Mouse (Mus musculus) heart, postnatal 25 days (tissue): ENCODE results near the gene Was. TPM values are rescaled to one million over a fixed set of nuclear protein-coding genes. Genes with fewer than 3 reads are reported as not detected.
A peak's percentile ranks its signal among the peaks of the same experiment; 100 is the strongest.
"Not testable (repeated sequence)": the region's sequence is repeated elsewhere in the genome, so short reads cannot be mapped to it uniquely, and the experiment has no call there.

Source experiments
- DNase-seq: peaks from one replicate; pipeline ENCODE4 v3.0.0; 2022; ENCODE audit warnings: low spot score
- intact Hi-C: fragments of 180-260 bp; cut with DNase I; formaldehyde crosslinking; loops from one replicate; pipeline ENCODE4 v1.15.1; 2025
- total RNA-seq, 2 experiments: library from RNA; stranded (reverse); gene quantifications; 2 replicates each; pipeline ENCODE4 v1.2.3; 2021

The Was gene
- total RNA-seq, 2 experiments from 2014 or later = 1.8 to 2.3 TPM

DNA sequence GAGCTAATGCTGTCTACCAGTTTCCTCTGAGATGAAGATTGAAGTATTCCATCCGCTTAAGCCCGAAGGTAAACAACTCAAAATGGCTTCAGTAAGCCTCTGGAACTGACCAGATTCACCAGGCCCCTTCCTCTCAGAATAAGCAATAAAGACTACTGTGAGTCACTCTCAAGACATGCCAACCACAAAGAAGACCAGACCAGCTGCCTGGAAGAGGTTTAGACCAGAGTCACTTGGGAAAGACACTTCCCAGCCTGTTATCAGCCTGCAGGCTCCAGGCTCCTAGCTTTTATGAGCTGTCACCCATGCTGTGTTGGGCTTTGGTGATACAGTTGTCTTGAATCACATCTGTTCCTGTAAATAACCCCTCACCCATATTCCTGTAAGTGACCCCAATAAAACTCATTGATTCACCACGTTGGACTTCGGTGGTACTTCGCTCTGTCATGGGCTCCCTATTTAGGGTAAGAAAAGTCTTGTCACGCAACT, 5.5 kb downstream of the Was start:
- no peak for DNase-seq
- intact Hi-C loops = no loop called here

GRCm38 (mm10) chrX:8075104-8075503, 15.2 kb downstream of the Was start:
- DNase-seq = no peak
- intact Hi-C loops = loop anchor here (10.0 kb wide), 2 partner anchors 170 to 180 kb away; partner anchors contain the start of genes Pqbp1 and Timm17b

- intact Hi-C loops = loop anchor here (10.0 kb wide), 2 partner anchors 170 to 180 kb away; partner anchors contain the start of genes Pqbp1 and Timm17b
- DNase-seq = peak; percentile 93
Observed at GRCm38 (mm10) chrX:8074430-8075014, 15.8 kb downstream of the Was start, which contains the start of gene Suv39h1. TSS of gene Suv39h1 (minus strand) at chrX:8074760.

DNA sequence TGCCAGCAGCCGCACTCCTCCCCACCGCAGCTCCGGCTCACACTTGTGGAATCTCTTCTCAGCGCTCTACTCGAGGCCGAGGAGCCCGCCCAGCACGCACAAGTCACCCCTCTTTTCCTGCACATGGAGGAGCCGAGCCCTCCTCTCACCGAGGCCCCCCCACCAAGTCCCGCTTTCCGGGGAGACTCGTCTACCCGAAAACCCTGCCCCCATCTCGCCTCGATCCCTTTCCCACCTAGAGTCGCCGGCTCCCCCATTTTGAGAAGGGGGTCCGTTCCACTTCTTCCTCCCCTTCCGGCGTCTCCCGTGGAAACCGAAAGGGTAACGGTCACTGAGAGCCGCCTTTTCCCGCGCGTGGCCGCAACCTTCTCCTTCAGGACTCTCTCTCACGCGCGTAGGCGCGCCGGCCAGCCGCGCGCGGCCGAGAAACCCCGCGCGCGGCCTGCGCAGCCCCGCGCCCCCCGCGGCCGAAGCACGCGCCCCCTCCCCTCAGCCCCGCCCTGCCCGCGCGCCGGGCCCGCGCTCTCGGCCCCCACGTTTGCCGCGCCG, 16.3 kb downstream of the Was start:
- no peak for DNase-seq
- intact Hi-C loops = loop anchor here (10.0 kb wide), 2 partner anchors 171 to 179 kb away; partner anchors contain the start of genes Pqbp1 and Timm17b

DNA sequence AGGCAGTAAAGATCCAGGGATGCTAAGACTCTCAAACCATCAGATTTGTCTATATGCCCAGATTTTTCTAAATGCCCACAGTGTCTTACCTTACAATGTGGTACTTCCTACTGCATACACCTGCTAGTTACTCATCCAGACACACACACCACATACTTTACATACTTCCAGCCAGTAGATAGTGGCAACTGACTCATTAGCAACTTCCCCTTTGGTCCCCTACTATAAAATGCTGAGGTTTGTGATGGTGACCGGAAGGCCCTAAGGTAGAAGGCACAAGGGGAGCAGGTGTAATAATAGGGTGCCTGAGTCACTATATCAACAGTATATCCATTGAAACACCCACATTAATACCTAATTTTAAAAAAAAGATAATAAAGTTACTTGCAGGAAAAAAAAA, 21.1 kb downstream of the Was start:
- intact Hi-C loops = loop anchor here (5.0 kb wide), 1 partner anchor 102 kb away; no protein-coding TSS in a partner anchor
- no peak for DNase-seq

DNA sequence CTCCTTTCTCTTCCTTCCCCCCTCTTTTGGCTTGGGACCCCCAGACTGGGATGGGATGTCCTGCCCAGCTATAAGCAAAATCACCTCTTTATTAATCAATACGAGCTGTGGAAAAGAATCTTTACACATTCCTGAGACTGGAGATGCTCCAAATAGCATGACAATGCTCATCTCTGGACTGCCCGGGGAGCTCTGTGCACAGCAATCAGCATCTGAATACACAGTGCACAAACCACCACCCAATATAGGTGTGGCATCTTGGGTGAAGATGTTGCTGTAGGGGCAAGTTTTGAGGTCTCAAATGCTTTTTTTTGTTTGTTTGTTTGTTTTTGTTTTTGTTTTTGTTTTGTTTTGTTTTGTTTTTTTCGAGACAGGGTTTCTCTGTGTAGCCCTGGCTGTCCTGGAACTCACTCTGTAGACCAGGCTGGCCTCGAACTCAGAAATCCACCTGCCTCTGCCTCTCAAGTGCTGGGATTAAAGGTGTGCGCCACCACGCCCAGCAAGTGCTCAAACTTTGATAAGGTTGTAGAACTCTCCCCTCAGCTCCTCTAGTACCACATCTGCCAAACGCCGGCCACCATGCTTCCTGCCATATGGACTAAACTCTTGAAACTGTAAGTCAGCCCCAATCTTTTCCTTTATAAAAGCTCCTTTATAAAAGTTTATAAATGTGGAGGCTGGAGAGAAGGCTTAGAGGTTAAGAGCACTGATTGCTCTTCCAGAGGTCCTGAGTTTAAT, 39.1 kb downstream of the Was start:
- intact Hi-C loops, DNase-seq: not testable (repeated sequence)

GRCm38 (mm10) chrX:8033009-8033408, 57.3 kb downstream of the Was start:
- no peak for DNase-seq
- intact Hi-C loops = no loop called here

Other genes with a start within 250 kb of the Was start
- 10 to 100 TPM; 25.7 to 28.5 TPM for gene Otud5, start 249.1 kb downstream of the Was start, total RNA-seq
- gene Pim2, start 212.2 kb downstream of the Was start, total RNA-seq = 1 to 10 TPM; 2.2 to 3.1 TPM
- gene Slc35a2, start 206.5 kb downstream of the Was start, total RNA-seq = 10 to 100 TPM; 11.0 to 17.0 TPM
- 10 to 100 TPM; 22.1 to 22.7 TPM for gene Pqbp1, start 191.2 kb downstream of the Was start, total RNA-seq
- gene Timm17b, start 191.1 kb downstream of the Was start, total RNA-seq = 10 to 100 TPM; 49.5 to 50.1 TPM
- gene Gm10491, start 182.7 kb downstream of the Was start, total RNA-seq = not detected
- not detected for gene Gm10490, start 181.0 kb downstream of the Was start, total RNA-seq
- gene Pcsk1n, start 170.7 kb downstream of the Was start, total RNA-seq = under 1 TPM in 1 of 2 experiments, not detected in 1; 0.11 TPM
- not detected for gene Eras, start 161.9 kb downstream of the Was start, total RNA-seq
- gene Hdac6, start 142.6 kb downstream of the Was start, total RNA-seq = 10 to 100 TPM in 1 of 2 experiments, 1 to 10 TPM in 1; 9.9 to 12.4 TPM
- under 1 TPM in 1 of 2 experiments, not detected in 1; 0.53 TPM for gene Gata1, start 112.4 kb downstream of the Was start, total RNA-seq
- not detected for gene Glod5, start 72.0 kb downstream of the Was start, total RNA-seq
- 1 to 10 TPM; 4.1 to 5.0 TPM for gene Suv39h1, start 15.7 kb downstream of the Was start, total RNA-seq
- 10 to 100 TPM; 43.6 to 46.6 TPM for gene Wdr13, start 42.4 kb upstream of the Was start, total RNA-seq
- gene Rbm3, start 55.4 kb upstream of the Was start, total RNA-seq = 10 to 100 TPM; 58.8 to 85.0 TPM
- gene Tbc1d25, start 85.7 kb upstream of the Was start, total RNA-seq = 1 to 10 TPM; 4.2 to 4.3 TPM
- 10 to 100 TPM; 19.6 to 22.6 TPM for gene Ebp, start 103.0 kb upstream of the Was start, total RNA-seq
- gene Porcn, start 116.0 kb upstream of the Was start, total RNA-seq = 1 to 10 TPM; 1.9 to 2.6 TPM
- gene Ftsj1, start 161.9 kb upstream of the Was start, total RNA-seq = 10 to 100 TPM; 10.3 to 10.7 TPM
- under 1 TPM; 0.49 to 0.81 TPM for gene Slc38a5, start 180.6 kb upstream of the Was start, total RNA-seq
- not detected for gene Ssxb10, start 236.9 kb upstream of the Was start, total RNA-seq